Mouse (Mus musculus): ENCODE data around the gene Olfr307. TPM values are rescaled to one million over a fixed set of nuclear protein-coding genes. Genes with fewer than 3 reads are reported as not detected.

Gene Olfr307
- polyA plus RNA-seq, 1 experiment from 2014 or later: not detected

GRCm38 (mm10) chr7:86313608-86314007 is 23.8 kb downstream of the Olfr307 start, which contains the start of gene Olfr309:
Gene Olfr309, minus strand, starts transcription at chr7:86313708.
- H3K36me3 ChIP-seq (ENCODE audit: control insufficient read depth, insufficient read depth): no peaks in the 10 kb centered on the region
- WGBS (ENCODE audit: insufficient replicate concordance): 36% methylated on average over 2 of the region's 2 CpGs
- H3K9me3 ChIP-seq (replicated peaks; ENCODE audit: control insufficient read depth, low read length): no peaks in the 10 kb centered on the region
- no peaks in the 10 kb centered on the region for H3K27me3 ChIP-seq (ENCODE audit: control insufficient read depth, insufficient read depth, low read depth, low read length)
- H3K27ac ChIP-seq (ENCODE audit: low read length): no peak within 1 kb of the TSS
- H3K9ac ChIP-seq (ENCODE audit: low read depth, low read length): no peak within 1 kb of the TSS
- no peak for ATAC-seq (ENCODE audit: low read depth)
- no peak within 1 kb of the TSS for H3K4me3 ChIP-seq (ENCODE audit: low read depth, low read length)
- no peak within 1 kb of the TSS for H3K4me2 ChIP-seq (ENCODE audit: low read depth, low read length)
- no peaks in the 10 kb centered on the region for H3K4me1 ChIP-seq (ENCODE audit: control insufficient read depth, low read depth, low read length)

Small RNA genes within 50 kb of the gene (microRNA-seq; reads per million reads assigned to microRNA genes)
- gene Gm23192: not detected

Other genes with a start within 250 kb of the Olfr307 start
- gene Vmn2r75, start 165.8 kb downstream of the Olfr307 start, polyA plus RNA-seq (2015; fragmentation: Nextera tagmentation; extraction: Ambion mirVana): not detected in 2 replicates
- not detected in 2 replicates for gene Vmn2r76, start 91.3 kb downstream of the Olfr307 start, polyA plus RNA-seq (2015; fragmentation: Nextera tagmentation; extraction: Ambion mirVana)
- gene Olfr310, start 60.4 kb downstream of the Olfr307 start, polyA plus RNA-seq (2015; fragmentation: Nextera tagmentation; extraction: Ambion mirVana): not detected in 2 replicates
- gene Olfr309, start 23.9 kb downstream of the Olfr307 start, polyA plus RNA-seq (2015; fragmentation: Nextera tagmentation; extraction: Ambion mirVana): not detected in 2 replicates
- gene Olfr308, start 12.0 kb downstream of the Olfr307 start, polyA plus RNA-seq (2015; fragmentation: Nextera tagmentation; extraction: Ambion mirVana): not detected in 2 replicates
- not detected in 2 replicates for gene Olfr305, start 29.3 kb upstream of the Olfr307 start, polyA plus RNA-seq (2015; fragmentation: Nextera tagmentation; extraction: Ambion mirVana)
- gene Olfr304, start 49.1 kb upstream of the Olfr307 start, polyA plus RNA-seq (2015; fragmentation: Nextera tagmentation; extraction: Ambion mirVana): not detected in 2 replicates
- gene Olfr303, start 60.2 kb upstream of the Olfr307 start, polyA plus RNA-seq (2015; fragmentation: Nextera tagmentation; extraction: Ambion mirVana): not detected in 2 replicates
- gene Olfr301, start 66.3 kb upstream of the Olfr307 start, polyA plus RNA-seq (2015; fragmentation: Nextera tagmentation; extraction: Ambion mirVana): not detected in 2 replicates
- gene Olfr299, start 122.3 kb upstream of the Olfr307 start, polyA plus RNA-seq (2015; fragmentation: Nextera tagmentation; extraction: Ambion mirVana): not detected in 2 replicates
- gene Olfr298, start 154.9 kb upstream of the Olfr307 start, polyA plus RNA-seq (2015; fragmentation: Nextera tagmentation; extraction: Ambion mirVana): not detected in 2 replicates
- not detected in 2 replicates for gene Olfr297, start 182.4 kb upstream of the Olfr307 start, polyA plus RNA-seq (2015; fragmentation: Nextera tagmentation; extraction: Ambion mirVana)
- not detected in 2 replicates for gene Olfr295, start 246.3 kb upstream of the Olfr307 start, polyA plus RNA-seq (2015; fragmentation: Nextera tagmentation; extraction: Ambion mirVana)